Mouse (Mus musculus) Patski (cell line): ENCODE results near the gene Ufc1. TPM values are rescaled to one million over a fixed set of nuclear protein-coding genes. Genes with fewer than 3 reads are reported as not detected.

Experiments
- ATAC-seq: fragments of 100-300 bp; one replicate; pipeline ENCODE4 v1.8.0; 2021
- CTCF ChIA-PET: fragments of 350-600 bp; sonication (Branson Sonifier 250); formaldehyde crosslinking; loops from one replicate; lab custom pipeline; 2022; ENCODE audit warnings: inconsistent platforms; lab: Charles Lee
- POLR2A ChIA-PET: fragments of 350-600 bp; sonication (Branson Sonifier 250); formaldehyde crosslinking; loops from one replicate; lab custom pipeline; 2022; ENCODE audit warnings: antibody characterized with exemption, inconsistent platforms; lab: Charles Lee
- DNase-seq: peaks from one replicate; pipeline ENCODE4 v3.0.0-alpha.2; 2011; ENCODE audit warnings: low read depth, low spot score
- H3K27me3 ChIP-seq: fragments of 371-371 bp; one replicate; pipeline ENCODE4 v1.5.1; 2021
- CTCF ChIP-seq: fragments of 100-300 bp; IDR thresholded peaks from one replicate; pipeline ENCODE4 v1.5.1; 2021
- in situ Hi-C: fragments of 300-500 bp; cut with MboI; formaldehyde crosslinking; loops from 3 replicates; pipeline ENCODE4 v1.11.1; 2018; ENCODE audit warnings: low pct_unique_long_range_greater_than_20kb, mixed read lengths
- polyA plus RNA-seq: library from polyadenylated mRNA; unstranded; gene quantifications from one replicate; pipeline ENCODE4 v1.2.3, GENCODE M21; 2021

The Ufc1 gene
- polyA plus RNA-seq, 1 experiment from 2014 or later = 117 TPM

GRCm38 (mm10) chr1:171281528-171281923 lies 13.3 kb downstream of the Ufc1 start:
- CTCF ChIA-PET = interaction anchor here (0.7 to 2.2 kb wide), 16 partner anchors 9 to 179 kb away, joined by 3 to 17 read pairs (median 4); partner anchors contain the start of genes B4galt3, Cfap126, Fcer1g and Ndufs2
- H3K27me3 ChIP-seq = no peaks in the 10 kb centered on the region
- in situ Hi-C loops = no loop called here
- DNase-seq = no peak
- ATAC-seq = peak; percentile 68
- POLR2A ChIA-PET = interaction anchor here (1.2 kb wide), 1 partner anchor 9 kb away, joined by 5 read pairs; no protein-coding TSS in a partner anchor
- TF ChIP-seq CTCF = no peak

- ChIA-PET CTCF (interaction anchor here (0.7 to 2.2 kb wide), 17 partner anchors 9 to 179 kb away, joined by 3 to 17 read pairs (median 4); partner anchors contain the start of genes B4galt3, Cfap126, Fcer1g and Ndufs2), POLR2A (interaction anchor here (1.2 kb wide), 1 partner anchor 9 kb away, joined by 5 read pairs; no protein-coding TSS in a partner anchor)
- DNase-seq = no peak
- H3K27me3 ChIP-seq = no peaks in the 10 kb centered on the region
- peak; percentile 97 for ATAC-seq
- in situ Hi-C loops = no loop called here
- TF ChIP-seq CTCF = no peak
Measured at GRCm38 (mm10) chr1:171280916-171281527, 13.8 kb downstream of the Ufc1 start, which contains the start of gene Ppox. Ppox (minus strand) TSS chr1:171281186.

- no peak for TF ChIP-seq CTCF
- POLR2A ChIA-PET = interaction anchor here (1.2 kb wide), 1 partner anchor 8 kb away, joined by 5 read pairs; no protein-coding TSS in a partner anchor
- ATAC-seq (no peak), DNase-seq (no peak)
- in situ Hi-C loops = no loop called here
- CTCF ChIA-PET = interaction anchor here (0.7 to 2.2 kb wide), 9 partner anchors 11 to 178 kb away, joined by 3 to 11 read pairs (median 3); partner anchors contain the start of genes Cfap126 and Ufc1
- no peaks in the 10 kb centered on the region for H3K27me3 ChIP-seq
Measured at GRCm38 (mm10) chr1:171280250-171280915, 14.4 kb downstream of the Ufc1 start.

- no peak for DNase-seq
- in situ Hi-C loops = no loop called here
- no peak for ATAC-seq
- ChIA-PET CTCF (interaction anchor here (1.8 kb wide), 1 partner anchor 22 kb away, joined by 5 read pairs; no protein-coding TSS in a partner anchor), POLR2A (no interaction called here)
- no peaks in the 10 kb centered on the region for H3K27me3 ChIP-seq
- TF ChIP-seq CTCF = no peak
Measured at GRCm38 (mm10) chr1:171279721-171280120, 15.1 kb downstream of the Ufc1 start.

DNA sequence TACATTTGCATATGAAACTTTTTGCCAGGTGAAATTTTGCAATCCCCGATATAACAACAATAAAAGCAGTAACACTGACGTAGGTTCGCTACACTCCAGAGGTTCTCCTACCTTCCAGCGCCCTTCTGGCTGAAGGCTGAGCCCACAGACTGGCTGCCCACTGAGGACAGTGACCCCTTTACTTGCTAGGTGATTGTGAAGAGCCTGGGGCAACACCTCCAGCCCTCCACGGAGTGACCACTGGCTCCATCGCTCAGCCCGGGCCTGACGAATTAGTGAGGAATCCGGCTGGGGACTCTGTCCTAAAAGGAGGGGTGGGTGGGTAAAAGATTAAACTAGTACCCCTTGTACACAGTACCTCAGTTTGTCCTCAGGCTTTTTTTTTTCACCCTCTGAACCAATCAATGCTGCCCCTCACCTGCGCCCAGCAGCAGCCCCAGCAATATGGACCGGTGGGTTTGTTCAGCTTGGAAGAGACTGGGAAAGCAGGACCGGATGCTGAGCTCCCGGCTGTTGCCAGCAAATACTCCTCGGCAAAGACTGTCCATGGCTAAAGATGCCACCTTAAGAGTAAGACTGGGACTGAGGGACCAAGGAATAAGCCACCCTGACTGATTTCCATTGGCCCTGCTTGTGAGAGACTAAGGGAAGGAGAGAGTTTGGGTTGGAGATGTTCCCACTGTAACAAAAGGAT lies 15.7 kb downstream of the Ufc1 start:
- TF ChIP-seq CTCF = no peak
- ATAC-seq (no peak), DNase-seq (no peak)
- POLR2A ChIA-PET = no interaction called here
- in situ Hi-C loops = no loop called here
- no peaks in the 10 kb centered on the region for H3K27me3 ChIP-seq
- CTCF ChIA-PET = interaction anchor here (1.0 kb wide), 1 partner anchor 168 kb away, joined by 4 read pairs; no protein-coding TSS in a partner anchor

- DNase-seq = no peak
- in situ Hi-C loops = no loop called here
- H3K27me3 ChIP-seq = no peaks in the 10 kb centered on the region
- TF ChIP-seq CTCF = no peak
- POLR2A ChIA-PET = interaction anchor here (2.2 kb wide), 1 partner anchor 8 kb away, joined by 8 read pairs; no protein-coding TSS in a partner anchor
- no peak for ATAC-seq
- CTCF ChIA-PET = interaction anchor here (1.0 kb wide), 1 partner anchor 167 kb away, joined by 4 read pairs; no protein-coding TSS in a partner anchor
Measured at GRCm38 (mm10) chr1:171278436-171278835, 16.4 kb downstream of the Ufc1 start.

GRCm38 (mm10) chr1:171277736-171278135 lies 17.1 kb downstream of the Ufc1 start:
- POLR2A ChIA-PET = interaction anchor here (2.2 kb wide), 1 partner anchor 9 kb away, joined by 8 read pairs; no protein-coding TSS in a partner anchor
- H3K27me3 ChIP-seq = no peaks in the 10 kb centered on the region
- DNase-seq (no peak), ATAC-seq (no peak)
- in situ Hi-C loops = no loop called here
- no peak for TF ChIP-seq CTCF
- CTCF ChIA-PET = no interaction called here

- H3K27me3 ChIP-seq = no peaks in the 10 kb centered on the region
- POLR2A ChIA-PET = interaction anchor here (2.2 kb wide), 1 partner anchor 10 kb away, joined by 8 read pairs; no protein-coding TSS in a partner anchor
- TF ChIP-seq CTCF = no peak
Measured at GRCm38 (mm10) chr1:171276110-171276748, 18.6 kb downstream of the Ufc1 start.

GRCm38 (mm10) chr1:171275144-171275734 lies 19.6 kb downstream of the Ufc1 start:
- no peaks in the 10 kb centered on the region for H3K27me3 ChIP-seq
- in situ Hi-C loops = no loop called here
- DNase-seq (no peak), ATAC-seq (no peak)
- ChIA-PET POLR2A (no interaction called here), CTCF (no interaction called here)
- no peak for TF ChIP-seq CTCF

More at GRCm38 (mm10) chr1:171276110-171276748, 18.6 kb downstream of the Ufc1 start:
- in situ Hi-C loops = no loop called here
- DNase-seq (no peak), ATAC-seq (no peak)
- CTCF ChIA-PET = no interaction called here
